Mouse (Mus musculus): ENCODE measurements at regions not wholly inside any gene's neighbourhood (a gene's known extent, or its start where the extent isn't known, plus 50 kb on each side); places are given as distances from the start of the nearest gene placed in this dataset.
"Not testable (repeated sequence)": the region's sequence is repeated elsewhere in the genome, so short reads cannot be mapped to it uniquely, and the experiment has no call there.

DNA sequence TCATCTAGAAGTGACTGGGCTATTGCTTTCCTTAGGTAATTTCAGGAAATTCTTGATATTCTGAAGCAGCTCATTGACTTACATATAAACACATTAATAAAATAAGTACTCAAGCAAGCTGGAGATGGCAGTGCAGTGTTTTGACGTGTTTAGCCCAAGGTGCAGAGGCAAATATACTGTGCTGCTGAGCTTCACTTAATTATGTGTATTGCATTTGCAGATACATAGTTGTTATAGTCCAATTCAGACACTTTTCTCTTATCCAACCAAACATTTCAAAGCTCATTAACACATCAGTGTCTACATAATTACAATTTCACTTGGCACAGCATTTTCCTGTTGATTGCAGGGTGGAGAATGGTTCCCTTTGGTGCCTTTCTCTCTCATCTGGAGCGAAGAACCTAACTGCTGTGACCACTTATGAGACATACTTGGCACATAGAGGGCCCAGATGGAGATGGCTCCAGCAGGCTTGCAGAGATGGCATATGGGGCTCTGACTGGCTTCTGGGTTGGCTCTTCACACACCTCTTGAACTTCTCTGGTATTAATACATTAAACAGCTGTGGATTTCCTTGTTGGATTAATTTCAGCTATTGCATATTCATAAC, 803.9 kb upstream of the Gm10800 start:
- Histone ChIP-seq H3K9me3 (replicated peaks; ENCODE audit: control insufficient read depth, low read length) (no peaks in the 10 kb centered on the region), H3K27me3 (ENCODE audit: control insufficient read depth, insufficient read depth, low read length) (no peaks in the 10 kb centered on the region), H3K9ac (replicated peaks; ENCODE audit: low read length) (no peak overlapping the region), H3K4me3 (ENCODE audit: low read depth, low read length) (no peak overlapping the region), H3K4me1 (ENCODE audit: control insufficient read depth, insufficient read depth, low read length) (no peaks in the 10 kb centered on the region), H3K4me2 (ENCODE audit: low read depth, low read length) (no peak overlapping the region), H3K27ac (replicated peaks; ENCODE audit: low read depth, low read length) (no peak overlapping the region), H3K36me3 (replicated peaks; ENCODE audit: control insufficient read depth, insufficient read depth, low read depth, low read length) (no peaks in the 10 kb centered on the region)
- ATAC-seq (replicated peaks; ENCODE audit: insufficient number of reproducible peaks, low FRiP score, low TSS enrichment, low read depth): no peak
- 84% methylated on average over 2 of the region's 2 CpGs for WGBS
- DNase-seq (ENCODE audit: low spot score): no peak

DNA sequence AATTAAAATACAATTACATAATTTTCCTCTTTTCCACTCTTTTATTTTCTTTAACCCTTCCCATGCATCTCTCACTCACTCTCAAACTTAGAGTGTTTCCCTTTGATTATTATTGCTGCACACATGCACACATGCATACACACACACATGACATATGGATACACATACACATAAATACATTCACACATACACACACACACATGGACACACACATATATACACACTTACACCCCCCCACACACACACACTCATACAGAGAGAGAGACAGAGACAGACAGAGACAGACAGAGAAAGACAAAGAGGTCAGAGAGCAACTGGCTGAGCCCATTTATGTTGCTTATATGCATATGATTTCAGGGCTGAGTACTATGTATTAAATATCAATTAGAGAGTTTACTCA, 764.2 kb upstream of the Gm10800 start:
- DNase-seq (ENCODE audit: low spot score) (no peak), ATAC-seq (replicated peaks; ENCODE audit: insufficient number of reproducible peaks, low FRiP score, low TSS enrichment, low read depth) (no peak)
- Histone ChIP-seq H3K4me3 (ENCODE audit: low read depth, low read length) (no peak overlapping the region), H3K9ac (replicated peaks; ENCODE audit: low read length) (no peak overlapping the region), H3K9me3 (replicated peaks; ENCODE audit: control insufficient read depth, low read length) (no peaks in the 10 kb centered on the region), H3K4me1 (ENCODE audit: control insufficient read depth, insufficient read depth, low read length) (no peaks in the 10 kb centered on the region), H3K27me3 (ENCODE audit: control insufficient read depth, insufficient read depth, low read length) (no peaks in the 10 kb centered on the region), H3K4me2 (ENCODE audit: low read depth, low read length) (no peak overlapping the region), H3K27ac (replicated peaks; ENCODE audit: low read depth, low read length) (no peak overlapping the region), H3K36me3 (replicated peaks; ENCODE audit: control insufficient read depth, insufficient read depth, low read depth, low read length) (no peaks in the 10 kb centered on the region)

DNA sequence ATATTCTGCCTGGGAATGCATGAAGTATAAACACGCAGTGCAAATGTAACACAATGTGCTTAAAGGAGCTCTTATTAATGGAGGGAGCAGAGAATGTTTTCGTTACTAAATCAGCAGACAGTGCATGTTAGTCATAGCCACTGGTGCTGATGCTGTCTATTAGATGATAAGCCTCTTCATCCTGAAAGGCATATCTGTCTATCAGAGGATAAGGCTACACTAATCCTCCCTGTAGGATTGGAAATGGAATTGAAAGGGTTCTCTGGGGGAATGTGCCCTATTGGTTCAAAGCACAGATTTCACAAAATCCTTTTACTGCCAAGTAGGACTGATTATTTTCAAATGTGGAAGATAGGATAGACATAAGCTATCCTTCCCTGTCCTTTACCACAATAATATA, 763.4 kb upstream of the Gm10800 start:
- Histone ChIP-seq H3K27ac (replicated peaks; ENCODE audit: low read depth, low read length) (no peak overlapping the region), H3K27me3 (ENCODE audit: control insufficient read depth, insufficient read depth, low read length) (no peaks in the 10 kb centered on the region), H3K4me2 (ENCODE audit: low read depth, low read length) (no peak overlapping the region), H3K36me3 (replicated peaks; ENCODE audit: control insufficient read depth, insufficient read depth, low read depth, low read length) (no peaks in the 10 kb centered on the region), H3K9me3 (replicated peaks; ENCODE audit: control insufficient read depth, low read length) (no peaks in the 10 kb centered on the region), H3K9ac (replicated peaks; ENCODE audit: low read length) (no peak overlapping the region), H3K4me3 (ENCODE audit: low read depth, low read length) (no peak overlapping the region), H3K4me1 (ENCODE audit: control insufficient read depth, insufficient read depth, low read length) (no peaks in the 10 kb centered on the region)
- DNase-seq (ENCODE audit: low spot score) (no peak), ATAC-seq (replicated peaks; ENCODE audit: insufficient number of reproducible peaks, low FRiP score, low TSS enrichment, low read depth) (no peak)
- WGBS: 80% methylated on average over 2 of the region's 2 CpGs

- Histone ChIP-seq H3K9ac (replicated peaks; ENCODE audit: low read length) (no peak overlapping the region), H3K4me2 (ENCODE audit: low read depth, low read length) (no peak overlapping the region), H3K27ac (replicated peaks; ENCODE audit: low read depth, low read length) (no peak overlapping the region), H3K36me3 (replicated peaks; ENCODE audit: control insufficient read depth, insufficient read depth, low read depth, low read length) (no peaks in the 10 kb centered on the region), H3K27me3 (ENCODE audit: control insufficient read depth, insufficient read depth, low read length) (no peaks in the 10 kb centered on the region), H3K9me3 (replicated peaks; ENCODE audit: control insufficient read depth, low read length) (no peaks in the 10 kb centered on the region), H3K4me3 (ENCODE audit: low read depth, low read length) (no peak overlapping the region), H3K4me1 (ENCODE audit: control insufficient read depth, insufficient read depth, low read length) (no peaks in the 10 kb centered on the region)
- no peak for DNase-seq (ENCODE audit: low spot score)
- ATAC-seq (replicated peaks; ENCODE audit: insufficient number of reproducible peaks, low FRiP score, low TSS enrichment, low read depth): no peak
Measured at GRCm38 (mm10) chr2:99421622-99422021, 754.5 kb upstream of the Gm10800 start.

GRCm38 (mm10) chr2:99409483-99409882, 742.4 kb upstream of the Gm10800 start:
- Histone ChIP-seq H3K9me3 (replicated peaks; ENCODE audit: control insufficient read depth, low read length) (no peaks in the 10 kb centered on the region), H3K4me2 (ENCODE audit: low read depth, low read length) (no peak overlapping the region), H3K36me3 (replicated peaks; ENCODE audit: control insufficient read depth, insufficient read depth, low read depth, low read length) (no peaks in the 10 kb centered on the region), H3K27me3 (ENCODE audit: control insufficient read depth, insufficient read depth, low read length) (no peaks in the 10 kb centered on the region), H3K27ac (replicated peaks; ENCODE audit: low read depth, low read length) (no peak overlapping the region), H3K9ac (replicated peaks; ENCODE audit: low read length) (no peak overlapping the region), H3K4me1 (ENCODE audit: control insufficient read depth, insufficient read depth, low read length) (no peaks in the 10 kb centered on the region), H3K4me3 (ENCODE audit: low read depth, low read length) (no peak overlapping the region)
- DNase-seq (ENCODE audit: low spot score) (no peak), ATAC-seq (replicated peaks; ENCODE audit: insufficient number of reproducible peaks, low FRiP score, low TSS enrichment, low read depth) (no peak)
- WGBS: 33% methylated on average over 1 of the region's 1 CpGs

DNA sequence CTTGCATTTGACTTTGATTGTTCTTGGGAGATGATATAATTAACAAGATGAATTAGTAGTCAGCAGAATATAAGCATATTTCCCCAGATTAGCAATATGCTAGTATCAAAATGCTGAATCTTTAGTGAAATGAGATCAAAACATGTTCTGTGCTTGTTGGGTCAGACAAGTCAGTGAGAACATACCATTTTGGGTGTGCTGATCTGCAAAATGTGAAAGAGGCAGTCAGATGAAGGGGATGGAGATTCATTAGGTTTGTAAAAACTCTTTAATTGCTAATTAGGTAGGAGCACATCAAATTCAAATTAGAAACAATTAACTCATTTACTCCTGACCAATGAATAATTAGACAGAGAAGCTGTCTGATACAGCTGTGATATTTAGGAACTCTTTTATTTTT, 712.6 kb upstream of the Gm10800 start:
- H3K9ac ChIP-seq (replicated peaks; ENCODE audit: low read length): no peak overlapping the region
- H3K36me3 ChIP-seq (replicated peaks; ENCODE audit: control insufficient read depth, insufficient read depth, low read depth, low read length): no peaks in the 10 kb centered on the region
- H3K4me3 ChIP-seq (ENCODE audit: low read depth, low read length): no peak overlapping the region
- no peak for DNase-seq (ENCODE audit: low spot score)
- no peak for ATAC-seq (replicated peaks; ENCODE audit: insufficient number of reproducible peaks, low FRiP score, low TSS enrichment, low read depth)
- H3K9me3 ChIP-seq (replicated peaks; ENCODE audit: control insufficient read depth, low read length): no peaks in the 10 kb centered on the region
- H3K27me3 ChIP-seq (ENCODE audit: control insufficient read depth, insufficient read depth, low read length): no peaks in the 10 kb centered on the region
- H3K27ac ChIP-seq (replicated peaks; ENCODE audit: low read depth, low read length): no peak overlapping the region
- no peaks in the 10 kb centered on the region for H3K4me1 ChIP-seq (ENCODE audit: control insufficient read depth, insufficient read depth, low read length)
- H3K4me2 ChIP-seq (ENCODE audit: low read depth, low read length): no peak overlapping the region

DNA sequence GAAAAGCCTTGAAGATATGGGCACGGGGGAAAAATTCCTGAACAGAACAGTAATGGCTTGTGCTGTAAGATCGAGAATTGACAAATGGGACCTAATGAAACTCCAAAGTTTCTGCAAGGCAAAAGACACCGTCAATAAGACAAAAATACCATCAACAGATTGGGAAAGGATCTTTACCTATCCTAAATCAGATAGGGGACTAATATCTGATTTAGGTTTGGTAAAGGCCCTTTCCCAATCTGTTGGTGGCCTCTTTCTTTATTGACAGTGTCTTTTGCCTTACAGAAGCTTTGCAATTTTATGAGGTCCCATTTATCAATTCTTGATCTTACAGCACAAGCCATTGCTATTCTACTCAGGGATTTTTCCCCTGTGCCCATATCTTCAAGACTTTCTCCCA, 696.5 kb upstream of the Gm10800 start:
- not testable (repeated sequence) for H3K9ac ChIP-seq (replicated peaks; ENCODE audit: low read length); H3K4me2 ChIP-seq (ENCODE audit: low read depth, low read length); H3K9me3 ChIP-seq (replicated peaks; ENCODE audit: control insufficient read depth, low read length); H3K4me1 ChIP-seq (ENCODE audit: control insufficient read depth, insufficient read depth, low read length); H3K4me3 ChIP-seq (ENCODE audit: low read depth, low read length); H3K27ac ChIP-seq (replicated peaks; ENCODE audit: low read depth, low read length); H3K27me3 ChIP-seq (ENCODE audit: control insufficient read depth, insufficient read depth, low read length); ATAC-seq (replicated peaks; ENCODE audit: insufficient number of reproducible peaks, low FRiP score, low TSS enrichment, low read depth); H3K36me3 ChIP-seq (replicated peaks; ENCODE audit: control insufficient read depth, insufficient read depth, low read depth, low read length)
- peak; percentile 3 for DNase-seq (ENCODE audit: low spot score)
- WGBS: 73% methylated on average over 3 of the region's 3 CpGs

DNA sequence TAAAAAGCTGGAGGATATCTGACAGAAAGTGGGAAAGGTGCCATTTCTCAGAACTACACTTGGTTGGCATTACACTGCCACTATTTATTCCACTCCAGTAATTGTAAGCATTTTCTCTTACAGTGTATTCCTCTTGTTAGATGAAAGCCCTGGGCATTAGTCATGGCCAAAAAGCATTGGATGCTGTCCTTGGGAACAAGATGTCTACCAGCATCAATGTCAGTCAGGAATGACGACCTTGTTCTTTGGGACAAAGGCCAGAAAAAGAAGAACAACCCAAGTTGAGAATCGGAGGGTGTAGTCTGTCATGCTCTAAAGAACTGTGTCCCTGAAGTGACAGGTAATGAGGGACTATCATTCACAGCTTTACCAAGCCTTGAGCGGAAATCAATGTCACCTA, 662.1 kb upstream of the Gm10800 start:
- no peaks in the 10 kb centered on the region for H3K36me3 ChIP-seq (replicated peaks; ENCODE audit: control insufficient read depth, insufficient read depth, low read depth, low read length)
- no peaks in the 10 kb centered on the region for H3K9me3 ChIP-seq (replicated peaks; ENCODE audit: control insufficient read depth, low read length)
- H3K27ac ChIP-seq (replicated peaks; ENCODE audit: low read depth, low read length): no peak overlapping the region
- no peaks in the 10 kb centered on the region for H3K4me1 ChIP-seq (ENCODE audit: control insufficient read depth, insufficient read depth, low read length)
- DNase-seq (ENCODE audit: low spot score) (no peak), ATAC-seq (replicated peaks; ENCODE audit: insufficient number of reproducible peaks, low FRiP score, low TSS enrichment, low read depth) (no peak)
- no peak overlapping the region for H3K4me2 ChIP-seq (ENCODE audit: low read depth, low read length)
- no peaks in the 10 kb centered on the region for H3K27me3 ChIP-seq (ENCODE audit: control insufficient read depth, insufficient read depth, low read length)
- no peak overlapping the region for H3K4me3 ChIP-seq (ENCODE audit: low read depth, low read length)
- WGBS: 88% methylated on average over 3 of the region's 3 CpGs
- no peak overlapping the region for H3K9ac ChIP-seq (replicated peaks; ENCODE audit: low read length)
